ENCODE assay signal across 29 mouse cellular contexts in the genomic region with DNA sequence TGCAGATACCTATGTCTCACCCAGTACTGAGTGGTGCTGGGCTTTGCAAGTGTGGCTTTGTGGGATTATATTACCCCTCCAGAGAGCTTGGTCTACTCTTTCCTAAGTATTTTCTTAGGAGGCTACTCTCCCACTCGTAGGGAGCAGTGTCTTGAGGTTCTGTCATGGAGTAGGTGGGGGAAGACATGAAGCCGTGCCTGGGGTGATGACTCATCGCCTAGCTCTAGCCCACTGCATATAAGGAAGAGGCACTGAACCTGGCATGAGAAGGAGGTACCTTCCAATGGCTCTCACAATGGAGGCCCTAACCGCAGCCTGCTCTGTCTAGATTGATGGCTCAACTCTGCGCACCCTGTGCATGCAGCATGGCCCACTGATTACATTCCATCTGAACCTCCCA. TPM values are rescaled to one million over a fixed set of nuclear protein-coding genes. Genes with fewer than 3 reads are reported as not detected.
DNase-seq lines count a peak whose midpoint lies in the region; ATAC-seq and TF ChIP-seq lines count a peak whose summit lies in the region.
"Had no signal": no experiment of that assay in that cellular context is flagged by ENCODE, and none has a peak within 500 bp of the region (broad histone marks: within the 10 kb centered on the region; RNA-seq: fewer than 3 reads in every experiment).

No protein-coding gene starts in this region.

- H3K4me2 ChIP-seq in stomach, embryonic 16.5 days (ENCODE audit: low read depth, low read length): no peak overlapping the region
- H3K4me2 ChIP-seq in intestine, embryonic 16.5 days (ENCODE audit: low read depth, low read length): no peak overlapping the region
- H3K4me2 ChIP-seq: forebrain, embryonic 15.5 days; hindbrain, embryonic 15.5 days; intestine, embryonic 15.5 days; liver, embryonic 11.5 days; lung, embryonic 15.5 days; midbrain, embryonic 12.5 days; neural tube, embryonic 13.5 days had no signal

- no peak overlapping the region for H3K4me3 ChIP-seq in liver, adult 2 months (ENCODE audit: insufficient read depth, low read depth, low read length)
- no peak overlapping the region for H3K4me3 ChIP-seq in stomach, embryonic 16.5 days (replicated peaks; ENCODE audit: low read length)
- H3K4me3 ChIP-seq in intestine, embryonic 16.5 days (ENCODE audit: low read length): no peak overlapping the region
- H3K4me3 ChIP-seq: forebrain, embryonic 15.5 days; hindbrain, embryonic 10.5 days; hindbrain, embryonic 15.5 days; intestine, embryonic 15.5 days; lung, embryonic 15.5 days; midbrain, embryonic 12.5 days; neural tube, embryonic 13.5 days had no signal

- H3K79me2 ChIP-seq in liver, adult 2 months (ENCODE audit: control insufficient read depth, insufficient read depth, low read length): no peaks in the 10 kb centered on the region

- no peak for DNase-seq in frontal cortex, postnatal 25 days (ENCODE audit: low spot score in 2 of 2)
- no peak for DNase-seq in liver, adult 2 months (ENCODE audit: extremely low read depth, low read depth, low spot score)
- DNase-seq in liver: no peak
- DNase-seq in MN1 (ENCODE audit: low spot score): peak; percentile 28
- no peak for DNase-seq in embryo, embryonic 10 days (ENCODE audit: low spot score)
- DNase-seq: adrenal gland, postnatal 14 days; cerebellum, adult 11-12 months; cerebellum, adult 9-11 months; heart, postnatal 14 days; kidney, postnatal 10 days; layer of hippocampus, postnatal 36 days; left cerebral cortex, postnatal 4 days; lung, postnatal 36 days; right cerebral cortex, postnatal 14 days; thymus, postnatal 4 days had no signal

- 91% methylated on average over 5 of the region's 5 CpGs for WGBS in liver, adult 2 months
- WGBS in stomach, embryonic 16.5 days: 78% methylated on average over 5 of the region's 5 CpGs
- WGBS in intestine, embryonic 16.5 days: 81% methylated on average over 5 of the region's 5 CpGs

- TF ChIP-seq CTCF in liver, adult 2 months (IDR thresholded peaks at IDR 0.05; ENCODE audit: low read depth, low read length): no peak

- ATAC-seq in frontal cortex, adult (ENCODE audit: low TSS enrichment): peak; percentile 66
- ATAC-seq in stomach, embryonic 16.5 days (ENCODE audit: insufficient read depth, low FRiP score): 0 out of 2 replicates have a peak, but pooled peaks have one; percentile 23
- ATAC-seq in intestine, embryonic 16.5 days: no peak
- ATAC-seq: forebrain, embryonic 15.5 days; intestine, embryonic 15.5 days had no signal

- peaks cover 25% of the 10 kb centered on the region for H3K4me1 ChIP-seq in liver, adult 2 months (ENCODE audit: control insufficient read depth, insufficient read depth, low read length)
- H3K4me1 ChIP-seq in stomach, embryonic 16.5 days (ENCODE audit: control insufficient read depth, insufficient read depth, low read length): no peaks in the 10 kb centered on the region
- peaks cover 9% of the 10 kb centered on the region for H3K4me1 ChIP-seq in intestine, embryonic 16.5 days (ENCODE audit: control insufficient read depth, insufficient read depth, low read length)
- H3K4me1 ChIP-seq: forebrain, embryonic 15.5 days; hindbrain, embryonic 10.5 days; hindbrain, embryonic 15.5 days; intestine, embryonic 15.5 days; lung, embryonic 15.5 days; midbrain, embryonic 12.5 days; neural tube, embryonic 13.5 days had no signal

- no peaks in the 10 kb centered on the region for H3K9me3 ChIP-seq in stomach, embryonic 16.5 days (replicated peaks; ENCODE audit: control insufficient read depth, low read length)
- no peaks in the 10 kb centered on the region for H3K9me3 ChIP-seq in intestine, embryonic 16.5 days (ENCODE audit: control insufficient read depth, low read length)
- H3K9me3 ChIP-seq: forebrain, embryonic 15.5 days; G1E; hindbrain, embryonic 10.5 days; hindbrain, embryonic 15.5 days; intestine, embryonic 15.5 days; lung, embryonic 15.5 days; midbrain, embryonic 12.5 days; neural tube, embryonic 13.5 days had no signal

- H3K27ac ChIP-seq in liver, adult 2 months (replicated peaks; ENCODE audit: insufficient read depth, low read depth, low read length): peak overlapping the region; percentile 64
- no peak overlapping the region for H3K27ac ChIP-seq in stomach, embryonic 16.5 days (ENCODE audit: low read length)
- no peak overlapping the region for H3K27ac ChIP-seq in intestine, embryonic 16.5 days (ENCODE audit: low read length)
- H3K27ac ChIP-seq: forebrain, embryonic 15.5 days; hindbrain, embryonic 10.5 days; hindbrain, embryonic 15.5 days; intestine, embryonic 15.5 days; lung, embryonic 15.5 days; midbrain, embryonic 12.5 days; neural tube, embryonic 13.5 days had no signal

- TF ChIP-seq POLR2A in liver, adult 2 months (IDR thresholded peaks at IDR 0.05; ENCODE audit: extremely low read depth, insufficient read depth, low read length): no peak

- no peak overlapping the region for H3K9ac ChIP-seq in liver, adult 2 months (ENCODE audit: low read depth, low read length)
- no peak overlapping the region for H3K9ac ChIP-seq in stomach, embryonic 16.5 days (ENCODE audit: low read length)
- H3K9ac ChIP-seq in intestine, embryonic 16.5 days (ENCODE audit: low read depth, low read length): no peak overlapping the region
- H3K9ac ChIP-seq: forebrain, embryonic 15.5 days; hindbrain, embryonic 15.5 days; intestine, embryonic 15.5 days; lung, embryonic 15.5 days; midbrain, embryonic 12.5 days; neural tube, embryonic 13.5 days had no signal

- H3K27me3 ChIP-seq in liver, adult 2 months (ENCODE audit: control insufficient read depth, insufficient read depth, low read length): no peaks in the 10 kb centered on the region
- H3K27me3 ChIP-seq in stomach, embryonic 16.5 days (ENCODE audit: control insufficient read depth, insufficient read depth, low read length): no peaks in the 10 kb centered on the region
- H3K27me3 ChIP-seq in intestine, embryonic 16.5 days (replicated peaks; ENCODE audit: control insufficient read depth, insufficient read depth, low read length): no peaks in the 10 kb centered on the region
- H3K27me3 ChIP-seq: forebrain, embryonic 15.5 days; hindbrain, embryonic 15.5 days; intestine, embryonic 15.5 days; lung, embryonic 15.5 days; midbrain, embryonic 12.5 days; neural tube, embryonic 13.5 days had no signal

- H3K36me3 ChIP-seq in liver, adult 2 months (ENCODE audit: control insufficient read depth, insufficient read depth, low read length): peaks cover 35% of the 10 kb centered on the region
- peaks cover 45% of the 10 kb centered on the region for H3K36me3 ChIP-seq in stomach, embryonic 16.5 days (ENCODE audit: control insufficient read depth, insufficient read depth, low read length)
- H3K36me3 ChIP-seq in intestine, embryonic 16.5 days (ENCODE audit: control insufficient read depth, insufficient read depth, low read length): peaks cover 23% of the 10 kb centered on the region

RNA-seq across cellular contexts. Expression of a gene that starts 22.8 kb away (rescaled TPM):
- 0.27 and 2.3 TPM in 2 replicates for total RNA-seq in liver, adult 2 months (2014; rRNA removed)
- 0.07 TPM in 1 of 2 replicates, not detected in the other for polyA plus RNA-seq in liver, adult 2 months (2012; rRNA removed)
- polyA plus RNA-seq in stomach, embryonic 16.5 days (2015; fragmentation: Nextera tagmentation; extraction: Ambion mirVana): 1.5 and 3.1 TPM in 2 replicates
- polyA plus RNA-seq in intestine, embryonic 16.5 days (2015; fragmentation: Nextera tagmentation; extraction: Ambion mirVana): 25.3 and 39.3 TPM in 2 replicates
- total RNA-seq: adrenal gland, postnatal 14 days; G1E; gastrocnemius, adult 8-10 months; gastrocnemius, postnatal 4 days; heart, postnatal 14 days; left cerebral cortex, postnatal 4 days had no signal
- polyA plus RNA-seq: G1E; neural tube, embryonic 13.5 days had no signal
